Mouse (Mus musculus) thymus, adult 2 months (tissue): ENCODE results near the gene 1810049J17Rik.

Experiments used
- CTCF ChIP-seq: fragments of 200-500 bp; IDR thresholded peaks from 2 replicates; pipeline ENCODE4 v1.5.1; 2012; ENCODE audit warnings: mild to moderate bottlenecking, control low read depth, low read length, moderate library complexity, borderline replicate concordance; ENCODE audit not compliant: control insufficient read depth, poor library complexity, insufficient read depth; ENCODE audit errors: extremely low read depth
- POLR2A ChIP-seq: fragments of 200-500 bp; IDR thresholded peaks from 2 replicates; pipeline ENCODE4 v1.6.1; 2012; ENCODE audit warnings: mild to moderate bottlenecking, low read length, control low read depth, moderate library complexity; ENCODE audit not compliant: control insufficient read depth, poor library complexity, insufficient read depth; ENCODE audit errors: extremely low read depth

GRCm38 (mm10) chr15:12364096-12364495, 42.4 kb upstream of the 1810049J17Rik start:
- TF ChIP-seq POLR2A, result no peak
- no peak for TF ChIP-seq CTCF
